Mouse (Mus musculus): ENCODE results near the gene Ctdnep1.
A peak's percentile ranks its signal among the peaks of the same experiment; 100 is the strongest.
"Not testable (repeated sequence)": the region's sequence is repeated elsewhere in the genome, so short reads cannot be mapped to it uniquely, and the experiment has no call there.

Gene Ctdnep1

DNA sequence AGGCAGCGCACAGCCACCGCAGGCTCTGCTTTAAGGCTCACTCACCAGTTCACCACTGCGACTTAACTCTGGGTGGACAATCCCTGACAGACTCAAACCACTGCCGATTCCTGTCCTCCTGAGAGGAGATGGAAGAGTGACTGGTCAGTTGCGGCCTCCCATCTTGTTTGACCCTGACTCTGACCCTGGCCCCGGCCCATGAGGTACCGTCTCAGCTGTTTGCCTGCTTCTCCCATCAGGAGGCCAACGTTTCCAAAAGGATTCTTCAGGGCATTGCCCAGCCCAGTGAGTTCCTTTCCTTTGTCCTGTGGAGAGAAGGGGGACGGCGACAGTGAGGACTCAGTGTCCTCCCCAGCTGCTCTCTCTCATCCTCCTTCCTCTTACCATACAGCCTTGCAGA, 30.0 kb downstream of the Ctdnep1 start:
- no peak for DNase-seq (ENCODE audit: low spot score in 2 of 2)

DNA sequence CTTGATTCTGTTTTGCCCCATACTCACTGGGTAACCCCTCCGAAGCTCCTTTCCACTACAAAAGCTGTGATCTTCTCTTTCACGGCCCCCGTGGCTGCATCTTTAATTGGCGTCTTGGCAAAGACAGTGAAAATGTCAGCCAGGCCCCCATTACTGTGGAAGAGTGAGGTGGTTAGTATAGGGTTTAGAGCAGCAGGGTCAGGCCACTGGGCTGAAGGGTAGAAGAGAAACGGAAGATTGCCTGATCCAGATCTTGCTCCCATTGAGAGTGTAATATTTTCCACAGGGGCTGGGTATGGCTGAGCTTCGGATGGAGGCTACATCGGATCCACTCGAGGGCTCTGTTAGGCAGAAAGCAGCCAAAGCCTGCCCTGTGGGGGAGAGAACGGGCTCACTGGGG, 32.0 kb downstream of the Ctdnep1 start:
- DNase-seq (ENCODE audit: low spot score in 2 of 2) = no peak

DNA sequence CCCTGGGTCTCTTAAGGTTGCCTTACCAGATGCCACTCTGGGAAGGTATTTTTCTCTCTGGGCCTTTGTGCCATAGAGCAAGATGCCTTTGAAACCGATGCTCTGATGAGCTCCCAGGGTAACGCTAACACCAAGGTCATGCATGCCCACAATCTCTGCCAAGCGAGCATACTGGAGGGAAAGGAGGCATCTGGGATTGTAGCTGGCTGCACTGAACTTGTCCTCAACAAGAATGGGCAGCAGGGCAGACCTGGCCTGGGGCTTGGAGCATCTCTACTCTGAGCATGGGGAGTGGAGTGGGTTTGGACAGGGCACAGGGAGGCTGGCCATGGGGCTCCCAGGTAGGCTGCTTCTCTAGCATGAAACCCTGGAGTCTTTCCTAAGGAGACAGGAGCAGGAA, 32.5 kb downstream of the Ctdnep1 start:
- DNase-seq (ENCODE audit: low spot score in 2 of 2) = no peak

DNA sequence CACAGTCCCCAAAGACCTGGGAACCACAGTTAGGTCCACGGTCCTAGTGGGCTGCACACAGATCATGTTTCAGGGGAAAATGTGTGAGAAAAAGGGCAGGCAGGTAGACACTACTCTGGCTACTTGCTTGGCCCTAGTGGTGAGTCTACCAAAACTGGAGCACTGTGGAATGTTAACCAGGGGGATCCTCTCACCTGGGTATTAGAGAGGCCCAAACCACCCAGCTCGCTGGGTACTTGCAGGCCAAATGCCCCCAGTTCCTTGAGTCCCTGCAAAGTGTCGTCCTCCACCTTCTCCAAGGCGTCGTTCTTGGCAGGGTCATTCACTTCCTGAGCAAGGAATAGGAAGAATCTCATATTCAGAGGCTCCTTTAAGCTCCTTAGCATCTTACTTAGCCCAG, 33.1 kb downstream of the Ctdnep1 start:
- no peak for DNase-seq (ENCODE audit: low spot score in 2 of 2)

DNA sequence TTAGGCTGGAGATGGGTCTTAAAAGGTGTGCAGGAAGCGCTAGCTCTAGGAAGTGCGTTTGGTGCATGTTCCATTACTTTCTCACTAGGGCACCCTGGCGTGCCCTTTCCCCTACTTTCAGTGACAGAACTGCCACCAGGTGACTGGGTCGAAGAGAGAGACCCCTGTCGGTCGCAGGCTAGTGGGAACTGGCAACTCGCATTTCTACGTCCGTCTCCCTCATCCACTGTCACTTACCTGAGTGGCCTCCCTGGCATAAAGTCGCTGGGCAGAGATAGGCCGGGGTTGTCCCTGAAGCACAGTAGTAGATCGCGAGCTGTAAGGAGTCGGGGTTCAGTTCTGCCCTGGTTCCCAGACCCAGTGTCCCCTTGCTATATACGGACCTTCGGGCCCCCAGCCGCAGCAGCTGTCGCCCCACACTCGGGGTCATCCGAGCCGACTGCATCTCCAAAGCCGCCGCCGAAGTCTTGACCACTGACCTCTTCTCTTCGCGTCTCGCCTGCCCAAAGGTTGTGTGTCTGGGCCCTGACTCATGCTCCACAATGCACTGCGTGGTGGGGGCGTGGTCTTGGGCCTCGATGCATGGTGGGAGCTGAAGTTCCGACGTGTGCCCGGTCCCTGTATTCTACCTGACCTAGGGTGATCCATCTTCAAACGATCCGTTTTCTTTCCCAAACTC, 34.1 kb downstream of the Ctdnep1 start, which contains the start of gene Acadvl:
Gene Acadvl, minus strand, starts transcription at position 532 of the 679 bp plus-strand sequence.
- DNase-seq (ENCODE audit: low spot score in 2 of 2) = peak; percentile 79 to 92

DNA sequence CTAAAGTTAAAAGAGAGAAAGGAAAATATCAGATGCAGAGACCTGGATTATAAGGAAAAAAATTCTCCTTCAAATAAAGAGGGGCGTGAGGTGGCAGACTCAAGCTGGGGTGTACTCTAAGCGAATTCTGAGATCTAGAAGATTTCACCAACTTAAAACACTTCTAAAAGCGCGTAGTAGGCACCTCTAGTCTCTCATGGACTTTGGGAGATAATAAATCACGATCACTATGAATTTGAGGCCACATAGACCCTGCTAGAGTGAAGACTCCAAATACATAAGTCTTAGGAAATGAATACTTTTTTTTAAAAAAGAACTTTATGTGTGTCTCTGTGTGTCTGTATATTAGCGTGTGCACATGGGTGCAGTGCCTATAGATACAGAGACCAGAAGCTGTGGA, 34.7 kb downstream of the Ctdnep1 start:
- DNase-seq (ENCODE audit: low spot score in 2 of 2) = no peak

DNA sequence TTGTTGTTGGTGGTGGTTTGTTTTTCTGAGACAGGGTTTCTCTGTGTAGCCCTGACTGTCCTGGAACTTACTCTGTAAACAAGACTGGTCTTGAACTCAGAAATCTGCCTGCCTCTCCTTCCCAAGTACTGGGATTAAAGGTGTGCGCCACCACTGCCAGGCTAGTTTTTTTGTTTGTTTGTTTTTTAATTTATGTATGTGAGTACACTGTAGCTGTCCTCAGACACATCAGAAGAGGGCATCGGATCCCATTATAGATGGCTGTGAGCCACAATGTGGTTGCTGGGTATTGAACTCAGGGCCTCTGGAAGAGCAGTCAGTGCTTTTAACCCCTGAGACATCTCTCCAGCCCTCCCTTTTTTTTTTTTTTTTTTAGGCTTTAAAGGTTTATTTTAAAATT, 35.2 kb downstream of the Ctdnep1 start:
- DNase-seq (ENCODE audit: low spot score in 2 of 2) = not testable (repeated sequence)

DNA sequence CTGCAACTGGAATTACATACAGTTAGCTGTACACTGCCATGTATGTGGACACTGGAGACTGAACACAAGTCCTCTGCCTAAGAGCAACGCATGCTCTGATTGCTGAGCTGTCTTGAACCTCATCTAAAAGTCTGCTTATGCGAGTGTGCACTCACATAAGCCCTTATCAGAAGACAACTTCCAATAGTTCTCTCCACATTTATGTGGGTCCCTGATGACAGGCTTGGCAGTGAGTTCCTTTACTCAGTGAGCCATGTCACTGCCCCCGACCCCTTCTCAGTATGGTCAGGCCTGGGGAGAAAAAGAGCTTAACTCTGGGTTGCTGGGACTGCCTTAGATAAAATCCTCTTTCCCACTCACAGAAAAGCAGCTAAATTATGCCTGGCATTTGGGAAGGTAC, 35.7 kb downstream of the Ctdnep1 start, which contains the start of gene Dlg4:
Gene Dlg4, plus strand, starts transcription at position 274 of the 400 bp plus-strand sequence.
- no peak for DNase-seq (ENCODE audit: low spot score in 2 of 2)

DNA sequence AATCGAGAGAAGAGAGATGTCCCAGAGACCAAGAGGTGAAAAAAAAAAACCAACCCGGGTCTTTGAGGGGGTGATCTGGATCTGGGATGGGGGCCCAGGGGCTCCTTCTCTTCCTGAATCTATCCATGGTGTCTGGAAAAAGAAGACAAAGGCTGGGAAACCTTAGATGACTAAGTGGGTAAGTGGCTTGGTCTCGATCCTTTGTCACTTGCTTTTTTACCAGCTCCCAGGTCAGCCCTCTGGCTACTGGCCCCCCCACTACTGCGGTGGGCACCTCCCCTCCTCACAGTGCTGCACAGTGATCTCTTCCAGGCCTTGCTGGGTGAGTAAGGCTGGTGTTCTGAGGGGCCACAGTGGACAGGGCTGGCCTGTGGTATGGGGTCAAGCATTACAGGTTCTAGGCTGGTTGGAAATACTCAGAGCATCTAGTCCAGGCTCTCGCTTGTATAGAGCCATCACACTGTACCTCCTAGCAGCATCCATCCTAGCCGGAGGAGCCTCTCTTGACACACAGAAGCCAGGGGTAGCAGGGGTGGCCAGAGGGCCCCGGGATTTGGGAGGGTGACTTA, 36.3 kb downstream of the Ctdnep1 start:
- no peak for DNase-seq (ENCODE audit: low spot score in 2 of 2)

DNA sequence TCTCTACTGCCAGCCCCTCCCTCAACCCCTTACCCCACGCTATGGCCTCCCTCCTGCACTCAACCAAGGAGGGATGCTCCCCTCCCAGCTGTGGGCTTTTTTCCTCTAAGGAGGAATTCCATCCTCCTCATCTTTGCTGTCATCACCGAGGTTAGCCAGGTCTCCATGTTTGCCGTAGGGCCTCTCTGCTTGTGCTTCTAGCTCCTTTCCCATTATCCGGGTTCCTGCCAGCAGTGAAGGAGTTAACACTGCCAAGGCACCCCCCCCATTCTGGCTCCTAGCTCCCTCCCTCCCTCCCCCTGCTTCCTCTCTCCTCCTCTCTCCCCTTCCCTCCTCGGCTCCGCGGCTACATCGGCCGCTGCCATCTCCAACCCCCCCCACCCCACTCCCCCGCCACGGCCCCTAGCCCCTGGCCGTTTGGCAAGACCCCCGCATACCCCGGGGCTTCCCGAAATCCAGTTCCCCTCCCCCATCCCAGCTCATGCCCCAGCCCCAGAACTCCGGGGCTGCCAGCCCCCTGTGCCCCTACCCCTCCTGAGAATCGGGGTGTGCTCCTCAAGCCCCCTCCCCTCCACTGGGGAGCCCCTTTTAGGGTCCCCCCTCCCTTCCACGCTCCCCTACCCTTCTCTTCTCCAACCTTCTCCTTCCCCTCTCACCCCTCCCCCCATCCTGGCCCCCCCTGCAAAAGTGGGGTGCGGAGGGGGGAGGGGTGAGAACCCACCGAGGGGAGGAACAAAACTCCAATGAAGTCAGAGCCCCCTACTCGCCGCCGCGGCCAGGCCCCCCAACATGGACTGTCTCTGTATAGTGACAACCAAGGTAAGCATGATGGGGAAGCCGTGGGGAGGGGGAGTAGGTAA, 37.4 kb downstream of the Ctdnep1 start:
- DNase-seq (ENCODE audit: low spot score in 2 of 2) = no peak

DNA sequence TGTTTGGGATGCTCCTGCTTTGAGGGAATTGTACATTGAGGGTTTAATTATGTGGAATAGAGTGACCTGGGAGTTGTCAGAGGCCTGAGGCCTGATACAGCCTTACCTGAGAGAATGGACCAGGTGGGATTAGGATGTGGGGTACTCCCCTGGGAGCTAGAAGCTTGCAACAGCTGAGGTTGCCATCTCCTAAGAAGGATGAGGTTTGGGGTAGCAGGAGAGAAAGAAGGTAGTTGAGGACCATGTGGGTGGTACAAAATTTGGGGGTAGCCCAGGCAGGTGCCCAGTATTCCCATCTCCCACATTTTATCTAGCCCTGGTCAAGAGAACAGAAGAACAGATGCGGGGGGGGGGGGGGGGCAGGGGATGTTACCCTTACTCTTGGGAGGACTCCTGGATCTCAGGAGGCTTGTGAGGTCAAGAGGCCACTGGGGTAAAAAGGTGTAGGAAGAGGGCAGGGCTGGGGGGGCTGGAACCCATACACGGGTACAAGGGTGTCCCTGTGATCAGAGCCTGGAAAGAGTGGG, 38.6 kb downstream of the Ctdnep1 start:
- no peak for DNase-seq (ENCODE audit: low spot score in 2 of 2)

DNA sequence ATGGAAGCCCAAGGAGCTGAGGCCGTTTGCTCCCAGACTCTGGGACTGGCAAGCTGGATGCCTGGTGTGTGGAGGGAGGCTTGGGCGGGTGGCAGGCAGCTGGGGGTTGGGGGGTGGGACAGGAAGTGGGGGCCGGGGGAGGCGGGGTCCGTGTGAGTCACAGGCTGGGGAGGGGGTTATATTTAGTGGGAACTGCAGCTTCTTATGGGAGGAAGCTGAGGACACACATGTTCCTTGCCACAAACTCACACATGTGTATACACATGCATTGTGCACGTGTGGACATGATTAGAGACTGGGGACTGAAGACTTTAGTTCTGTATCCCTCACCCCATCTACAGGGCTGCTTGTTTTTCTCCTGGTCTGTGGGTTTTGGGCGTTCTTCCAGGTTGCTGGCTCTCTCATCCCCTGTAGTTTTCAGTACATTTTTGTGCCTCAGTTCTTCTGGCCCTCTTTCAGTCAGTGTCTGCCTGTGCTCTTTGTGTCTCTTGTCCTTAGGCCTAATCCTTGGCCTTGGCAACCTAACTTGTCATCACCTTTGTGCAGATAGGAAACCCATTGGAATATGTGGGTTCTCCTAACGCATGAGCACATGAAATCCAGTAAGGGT, 39.2 kb downstream of the Ctdnep1 start:
- DNase-seq (ENCODE audit: low spot score in 2 of 2) = no peak

DNA sequence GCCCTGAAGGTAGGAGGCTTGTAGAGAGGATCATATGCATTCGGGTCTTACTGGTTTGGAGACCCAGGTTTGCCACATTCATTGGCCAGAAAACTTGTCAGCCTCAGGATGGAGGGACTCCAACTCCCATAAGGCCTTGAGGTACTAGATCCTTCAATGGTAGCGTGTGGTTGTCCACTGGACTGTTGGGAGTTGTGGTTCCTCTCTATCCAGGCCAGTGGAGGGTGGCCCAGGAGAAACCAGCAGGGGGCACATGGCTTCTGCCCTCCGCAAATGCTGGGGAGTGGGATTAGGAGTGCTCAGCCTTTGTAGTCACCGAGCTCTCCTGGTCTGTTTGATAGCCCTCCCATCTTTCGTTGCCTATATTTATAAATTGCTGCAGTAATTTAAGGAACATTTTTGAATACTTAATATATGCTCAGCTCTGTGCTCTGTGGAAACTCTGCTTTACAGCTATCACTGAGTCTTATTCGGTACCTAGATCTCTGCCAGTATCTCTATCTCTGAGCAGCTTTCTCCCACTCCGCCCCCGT, 39.8 kb downstream of the Ctdnep1 start:
- peak; percentile 53 to 71 for DNase-seq (ENCODE audit: low spot score in 2 of 2)

DNA sequence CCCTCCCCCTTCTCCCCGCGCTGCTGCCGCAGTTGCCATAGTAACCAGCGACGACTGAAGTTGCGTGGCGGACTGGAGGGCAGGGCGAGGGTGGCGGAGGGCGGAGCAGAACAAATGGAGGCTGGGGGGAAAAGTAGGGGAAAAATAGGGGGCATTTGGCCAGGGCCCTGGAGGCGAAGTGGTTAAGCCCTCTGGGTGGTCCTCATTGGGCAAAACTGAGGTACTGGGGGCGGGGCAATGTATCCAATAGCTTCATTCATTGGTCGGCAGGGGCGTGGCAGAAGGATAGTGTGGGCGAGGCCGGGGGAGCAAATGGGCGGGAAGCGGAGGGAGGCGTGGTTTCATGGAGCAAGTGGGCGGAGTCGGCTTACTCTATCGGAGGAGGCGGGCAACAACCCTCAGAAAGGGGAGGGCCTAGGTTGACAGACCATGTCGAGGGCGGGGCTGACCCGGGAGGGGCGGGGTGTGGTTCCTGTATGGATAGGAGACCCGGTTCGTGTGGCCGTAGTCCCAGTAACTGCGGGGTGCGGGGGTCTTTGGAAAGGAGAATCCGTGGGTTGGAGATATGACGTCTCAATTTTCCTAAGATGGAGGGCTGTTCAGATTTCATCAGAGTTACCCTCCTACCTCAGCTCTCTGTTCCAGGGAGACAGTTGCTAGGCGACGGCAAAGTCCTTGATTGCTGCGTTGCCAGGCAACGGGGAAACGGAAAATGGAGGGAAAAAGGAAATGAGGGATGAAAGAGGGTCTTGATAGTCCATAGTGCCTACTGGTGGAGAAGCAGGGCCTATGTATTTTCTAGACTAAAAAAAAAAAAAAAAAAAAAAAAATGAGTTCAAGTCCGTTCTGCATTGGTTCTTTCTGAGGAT, 40.5 kb downstream of the Ctdnep1 start:
- DNase-seq (ENCODE audit: low spot score in 2 of 2) = peak; percentile 82 to 97

DNA sequence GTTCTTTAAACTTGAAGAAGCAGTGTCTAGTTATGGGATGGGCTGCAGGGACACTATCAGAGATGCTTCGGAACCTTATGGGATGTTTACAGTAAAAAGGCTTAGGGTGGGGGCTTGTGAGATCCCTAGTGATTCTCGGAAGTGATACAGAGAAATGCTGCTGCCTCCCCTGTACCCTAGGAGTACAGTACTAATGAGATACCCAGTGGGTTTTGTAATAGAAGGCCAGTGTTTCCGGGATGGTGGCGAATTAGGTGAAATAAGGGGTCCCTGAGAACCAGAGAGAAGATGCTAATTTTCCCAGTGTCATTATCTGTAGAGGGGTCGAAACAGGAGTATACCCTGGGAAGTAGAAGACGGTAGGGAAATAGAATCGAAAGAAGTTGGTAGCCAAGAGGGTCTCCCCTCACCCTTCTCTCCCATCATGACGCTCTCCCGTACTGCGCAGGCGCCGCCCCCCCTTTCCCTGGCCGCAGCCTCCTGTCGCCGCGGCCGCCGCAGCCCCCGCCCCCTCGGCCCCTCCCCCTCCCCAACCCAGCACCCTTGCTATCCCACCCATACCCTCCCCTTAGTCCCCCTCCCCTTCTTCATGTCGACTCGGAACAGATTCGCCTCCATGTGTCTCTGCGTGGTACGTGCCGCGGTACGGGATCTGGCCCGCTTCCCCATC, 42.7 kb downstream of the Ctdnep1 start:
- no peak for DNase-seq (ENCODE audit: low spot score in 2 of 2)

DNA sequence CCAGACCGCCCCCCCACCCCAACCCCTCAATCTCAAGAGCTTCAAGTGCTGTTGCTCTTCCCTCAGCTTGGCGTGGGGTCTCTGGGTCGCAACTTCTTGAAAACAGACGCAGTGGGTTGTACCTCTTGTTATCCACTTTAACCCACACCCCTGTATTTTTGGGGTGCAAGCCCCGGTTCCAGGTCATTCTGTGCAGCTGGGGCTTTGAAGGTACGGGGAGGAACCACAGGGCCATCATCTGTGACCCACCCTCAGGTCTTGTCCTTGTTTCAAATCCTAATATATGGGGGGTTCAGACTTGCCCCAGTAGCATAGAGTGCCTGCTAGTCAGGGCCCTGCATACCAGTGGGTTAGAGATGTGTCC, 43.2 kb downstream of the Ctdnep1 start:
- DNase-seq (ENCODE audit: low spot score in 2 of 2) = no peak

DNA sequence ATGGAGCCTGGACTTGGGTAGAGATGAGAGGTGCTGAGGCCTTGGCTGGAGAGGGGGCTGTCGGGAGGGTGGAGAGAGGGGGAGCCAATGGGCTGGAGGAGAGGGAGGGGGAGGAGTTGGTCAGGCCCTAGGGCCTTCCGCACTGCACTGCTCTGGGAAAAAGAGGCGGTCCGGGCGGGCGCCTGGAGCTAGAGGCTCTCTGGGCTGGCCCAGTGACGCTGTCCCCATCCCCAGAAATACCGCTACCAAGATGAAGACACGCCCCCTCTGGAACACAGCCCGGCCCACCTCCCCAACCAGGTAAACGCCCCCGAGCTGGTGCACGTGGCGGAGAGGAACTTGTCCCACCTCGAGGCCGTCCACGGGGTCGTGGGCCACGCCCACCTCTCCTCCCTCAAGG, 45.7 kb downstream of the Ctdnep1 start:
- DNase-seq (ENCODE audit: low spot score in 2 of 2) = no peak

DNA sequence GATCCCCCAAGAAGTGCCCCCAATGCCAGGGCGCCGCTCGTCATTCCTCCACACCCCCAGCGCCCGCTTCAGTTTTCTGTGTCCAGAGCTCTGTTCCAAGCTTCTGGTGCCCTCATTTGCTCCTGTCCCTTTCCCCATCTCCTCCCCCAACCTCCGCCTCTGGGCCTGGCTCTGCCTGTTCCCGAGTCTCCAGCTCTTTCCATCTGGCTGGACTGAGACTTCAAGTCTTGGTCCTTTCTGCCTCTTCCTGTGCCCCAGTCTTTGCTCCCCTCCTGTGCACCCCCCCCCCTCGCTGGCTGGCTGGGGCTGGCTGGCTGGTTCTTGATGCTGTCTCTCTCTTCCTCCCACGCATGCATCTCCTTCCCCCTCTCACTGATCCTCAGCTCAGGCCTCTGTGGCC, 46.4 kb downstream of the Ctdnep1 start:
- no peak for DNase-seq (ENCODE audit: low spot score in 2 of 2)

DNA sequence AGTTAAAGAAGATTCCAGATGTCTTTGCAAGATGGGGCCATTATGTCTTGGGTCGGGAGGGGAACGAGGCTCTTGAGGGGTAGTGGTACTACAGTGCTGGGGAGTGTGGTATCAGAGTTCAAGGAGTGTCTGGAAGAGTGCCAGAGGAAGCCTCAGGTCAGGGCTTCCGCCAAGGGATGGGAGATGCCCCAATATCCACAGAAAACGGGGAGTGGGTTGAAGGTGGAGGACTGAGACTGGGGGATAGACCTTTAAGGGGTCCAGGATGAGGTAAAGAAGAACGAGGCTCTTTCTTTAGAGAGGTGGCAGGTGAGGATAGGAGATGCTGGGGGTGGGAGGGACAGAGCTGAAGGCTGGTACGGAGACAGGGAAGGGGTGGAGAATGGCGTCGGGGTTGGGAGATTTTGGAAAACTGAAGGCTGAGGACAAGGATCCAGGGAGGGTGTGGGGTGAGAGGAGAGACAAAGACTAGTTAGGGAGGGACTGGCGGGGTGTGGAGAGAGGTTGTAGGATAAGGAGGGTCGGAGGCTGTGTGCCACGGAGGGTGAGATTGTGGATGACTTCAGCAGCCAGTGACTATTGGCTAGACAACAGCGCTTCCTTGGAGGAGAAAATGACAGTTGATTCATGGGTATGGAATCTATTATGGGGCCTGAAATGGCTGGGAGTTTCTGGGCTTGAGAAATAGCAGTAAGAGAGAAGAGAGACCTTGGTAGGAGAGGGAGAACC, 47.6 kb downstream of the Ctdnep1 start:
- no peak for DNase-seq (ENCODE audit: low spot score in 2 of 2)

Measured in spleen, postnatal 10 days (tissue).